Mouse (Mus musculus): ENCODE data around the gene Cyp2a5. TPM values are rescaled to one million over a fixed set of nuclear protein-coding genes. Genes with fewer than 3 reads are reported as not detected.

Cyp2a5 gene
- total RNA-seq (2023), result not detected

DNA sequence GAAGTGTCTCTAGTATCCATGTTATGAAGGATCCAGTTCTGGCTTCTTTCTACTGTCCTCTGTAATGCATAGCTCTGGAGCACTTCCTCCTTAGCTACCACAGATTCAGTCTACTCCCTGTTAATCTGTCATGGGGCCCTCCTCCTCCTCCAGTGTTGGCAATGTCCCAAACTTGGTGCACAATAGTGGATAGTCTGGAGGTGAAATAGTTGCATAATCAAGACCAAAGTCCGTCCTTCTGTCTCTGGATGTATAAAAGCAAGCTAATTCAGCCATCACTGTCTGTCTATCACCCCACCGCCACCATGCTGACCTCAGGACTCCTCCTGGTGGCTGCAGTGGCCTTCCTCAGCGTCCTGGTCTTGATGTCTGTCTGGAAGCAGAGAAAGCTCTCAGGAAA is at the start of gene Cyp2a5:
Cyp2a5 (plus strand) TSS at position 247 of the 400 bp plus-strand sequence.

DNA sequence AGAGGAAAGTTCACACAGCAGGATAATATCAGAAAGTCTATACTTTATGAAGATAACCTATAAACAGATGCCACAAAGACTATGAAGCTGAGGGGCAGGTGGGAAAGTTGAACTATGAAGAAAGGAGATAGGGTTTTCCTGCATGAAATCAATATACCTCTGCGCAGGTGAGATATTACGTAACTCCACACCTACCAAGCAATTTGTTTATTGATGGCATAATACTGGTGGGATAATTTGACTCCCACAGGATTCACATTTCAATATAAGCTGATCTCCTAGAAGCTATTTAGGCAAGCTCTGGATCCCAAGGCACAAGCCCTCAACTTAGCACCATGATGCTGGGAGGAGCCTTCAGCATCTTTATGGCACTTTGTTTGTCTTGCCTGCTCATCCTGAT is 26.5 kb upstream of the Cyp2a5 start, which contains the start of gene Cyp2g1:
Cyp2g1 (plus strand) TSS at position 301 of the 400 bp plus-strand sequence.

Other genes with a start within 250 kb of the Cyp2a5 start
- gene Vmn1r185, start 216.8 kb upstream of the Cyp2a5 start, total RNA-seq (2023), result not detected
- gene Cyp2b23, start 148.9 kb upstream of the Cyp2a5 start, total RNA-seq (2023), result not detected
- gene Cyp2b19, start 78.2 kb upstream of the Cyp2a5 start, total RNA-seq (2023), result not detected
- gene Cyp2g1, start 26.4 kb upstream of the Cyp2a5 start, total RNA-seq (2023), result not detected
- gene Cyp2a22, start 104.1 kb downstream of the Cyp2a5 start, total RNA-seq (2023), result not detected
- not detected for gene Cyp2a12, start 193.8 kb downstream of the Cyp2a5 start, total RNA-seq (2023)